Mouse (Mus musculus) heart, adult 2 months (tissue): ENCODE results near the gene Ccr3.

Experiments
- CTCF ChIP-seq: fragments of 200-600 bp; IDR thresholded peaks from 2 replicates; pipeline ENCODE4 v1.8.1; 2022; ENCODE audit warnings: antibody characterized with exemption, mild to moderate bottlenecking, moderate library complexity
- EP300 ChIP-seq: fragments of 200-500 bp; IDR thresholded peaks from 2 replicates; pipeline ENCODE4 v1.6.1; 2011; ENCODE audit warnings: low read depth, low read length, control low read depth; ENCODE audit not compliant: insufficient read depth
- POLR2A ChIP-seq: fragments of 200-500 bp; IDR thresholded peaks from 2 replicates; pipeline ENCODE4 v1.6.1; 2011; ENCODE audit warnings: mild to moderate bottlenecking, low read depth, low read length, control low read depth; ENCODE audit not compliant: insufficient read depth

GRCm38 (mm10) chr9:123986217-123986616 lies 35.6 kb upstream of the Ccr3 start:
- TF ChIP-seq CTCF (peak; percentile 25), EP300 (no peak), POLR2A (no peak)
